Mouse (Mus musculus) forebrain, embryonic 16.5 days (tissue): ENCODE measurements at regions not wholly inside any gene's neighbourhood (a gene's known extent, or its start where the extent isn't known, plus 50 kb on each side); places are given as distances from the start of the nearest gene placed in this dataset.

ENCODE experiments used
- ATAC-seq: fragments of 200-750 bp; cut with Nextera tagmentation; 2 replicates; pipeline ENCODE4 v1.8.0; 2017; ENCODE audit warnings: mild to moderate bottlenecking, moderate library complexity
- H3K27ac ChIP-seq: fragments of 300-500 bp; sonication (generic); 2 replicates; pipeline ENCODE4 v1.5.1; 2014; ENCODE audit warnings: low read length, control low read depth
- H3K27me3 ChIP-seq: fragments of 300-500 bp; sonication (generic); replicated peaks from 2 replicates; pipeline ENCODE4 v1.6.1; 2014; ENCODE audit warnings: low read length; ENCODE audit not compliant: control insufficient read depth, insufficient read depth
- H3K36me3 ChIP-seq: fragments of 300-500 bp; sonication (generic); 2 replicates; pipeline ENCODE4 v1.6.1; 2014; ENCODE audit not compliant: control insufficient read depth, insufficient read depth
- H3K4me1 ChIP-seq: fragments of 300-500 bp; sonication (generic); replicated peaks from 2 replicates; pipeline ENCODE4 v1.6.1; 2014; ENCODE audit warnings: low read length; ENCODE audit not compliant: control insufficient read depth, insufficient read depth
- H3K4me2 ChIP-seq: fragments of 300-500 bp; sonication (generic); 2 replicates; pipeline ENCODE4 v1.6.1; 2014; ENCODE audit warnings: mild to moderate bottlenecking, low read length, control low read depth
- H3K4me3 ChIP-seq: fragments of 300-500 bp; sonication (generic); replicated peaks from 2 replicates; pipeline ENCODE4 v1.5.1; 2014; ENCODE audit warnings: mild to moderate bottlenecking, low read length, control low read depth
- H3K9ac ChIP-seq: fragments of 300-500 bp; sonication (generic); replicated peaks from 2 replicates; pipeline ENCODE4 v1.6.1; 2014; ENCODE audit warnings: low read depth, low read length, control low read depth
- H3K9me3 ChIP-seq: fragments of 300-500 bp; sonication (generic); 2 replicates; pipeline ENCODE4 v1.6.1; 2016; ENCODE audit warnings: low read length; ENCODE audit not compliant: control insufficient read depth
- WGBS: fragments of 180-500 bp; shearing (Covaris S2); extraction: QIAGEN DNeasy Blood & Tissue Kit; methylation state at CpG from one replicate; pipeline ENCODE4 v1.1.7; 2014; 5-methylcytosine and 5-hydroxymethylcytosine counted together

- Histone ChIP-seq H3K4me3 (no peak overlapping the region), H3K27me3 (no peaks in the 10 kb centered on the region), H3K9ac (no peak overlapping the region), H3K4me2 (no peak overlapping the region), H3K27ac (no peak overlapping the region), H3K36me3 (no peaks in the 10 kb centered on the region), H3K4me1 (no peaks in the 10 kb centered on the region), H3K9me3 (no peaks in the 10 kb centered on the region)
- ATAC-seq = no peak
- WGBS = 58% methylated on average over 1 of the region's 1 CpGs
Measured at GRCm38 (mm10) chr16:76914311-76914710, 99.2 kb upstream of the Usp25 start.

GRCm38 (mm10) chr16:76905205-76905996, 108.1 kb upstream of the Usp25 start:
- Histone ChIP-seq H3K36me3 (no peaks in the 10 kb centered on the region), H3K4me3 (no peak overlapping the region), H3K27me3 (no peaks in the 10 kb centered on the region), H3K9ac (no peak overlapping the region), H3K27ac (no peak overlapping the region), H3K4me2 (no peak overlapping the region), H3K4me1 (no peaks in the 10 kb centered on the region), H3K9me3 (no peaks in the 10 kb centered on the region)
- 90% methylated on average over 11 of the region's 11 CpGs for WGBS
- no peak for ATAC-seq

GRCm38 (mm10) chr16:76899083-76899482, 114.4 kb upstream of the Usp25 start:
- Histone ChIP-seq H3K27ac (no peak overlapping the region), H3K9me3 (no peaks in the 10 kb centered on the region), H3K9ac (no peak overlapping the region), H3K36me3 (no peaks in the 10 kb centered on the region), H3K4me1 (no peaks in the 10 kb centered on the region), H3K4me3 (no peak overlapping the region), H3K27me3 (no peaks in the 10 kb centered on the region), H3K4me2 (no peak overlapping the region)
- 15% methylated on average over 7 of the region's 7 CpGs for WGBS
- 0 out of 2 replicates have a peak, but pooled peaks have one; percentile 28 for ATAC-seq

- H3K4me3 ChIP-seq = no peak overlapping the region
- no peak overlapping the region for H3K27ac ChIP-seq
- H3K4me1 ChIP-seq = no peaks in the 10 kb centered on the region
- 10% methylated on average over 13 of the region's 13 CpGs for WGBS
- H3K9me3 ChIP-seq = no peaks in the 10 kb centered on the region
- 0 out of 2 replicates have a peak overlapping the region, but pooled peaks have one; percentile 12 for H3K4me2 ChIP-seq
- ATAC-seq = no peak
- H3K36me3 ChIP-seq = no peaks in the 10 kb centered on the region
- no peak overlapping the region for H3K9ac ChIP-seq
- no peaks in the 10 kb centered on the region for H3K27me3 ChIP-seq
Measured at GRCm38 (mm10) chr16:76896305-76896704, 117.2 kb upstream of the Usp25 start.

GRCm38 (mm10) chr16:76895781-76896180, 117.7 kb upstream of the Usp25 start:
- H3K9me3 ChIP-seq = no peaks in the 10 kb centered on the region
- H3K4me1 ChIP-seq = no peaks in the 10 kb centered on the region
- ATAC-seq = no peak
- H3K4me3 ChIP-seq = no peak overlapping the region
- 27% methylated on average over 5 of the region's 5 CpGs for WGBS
- no peak overlapping the region for H3K4me2 ChIP-seq
- H3K9ac ChIP-seq = no peak overlapping the region
- H3K27me3 ChIP-seq = no peaks in the 10 kb centered on the region
- H3K27ac ChIP-seq = no peak overlapping the region
- no peaks in the 10 kb centered on the region for H3K36me3 ChIP-seq

DNA sequence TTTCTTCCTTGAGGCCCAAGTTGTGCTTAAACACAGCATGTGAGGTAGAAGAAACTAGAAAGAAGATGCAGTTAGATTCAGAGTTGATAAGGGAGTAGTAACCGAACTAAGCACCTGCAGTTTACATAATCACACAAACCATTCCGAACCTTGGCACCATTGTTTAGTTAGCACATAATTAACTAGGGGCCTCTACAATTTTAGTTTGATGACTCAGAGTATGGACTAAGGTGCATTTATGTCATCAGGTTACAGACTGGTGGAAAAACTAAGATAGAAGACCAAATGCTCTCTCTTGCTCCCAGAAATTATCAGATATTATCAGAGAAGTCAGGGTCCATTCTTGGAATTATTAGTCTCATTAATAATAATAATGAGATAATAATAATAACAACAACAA, 134.9 kb upstream of the Usp25 start:
- 85% methylated on average over 2 of the region's 2 CpGs for WGBS
- no peak overlapping the region for H3K9ac ChIP-seq
- no peaks in the 10 kb centered on the region for H3K9me3 ChIP-seq
- H3K27ac ChIP-seq = no peak overlapping the region
- H3K27me3 ChIP-seq = no peaks in the 10 kb centered on the region
- H3K4me3 ChIP-seq = no peak overlapping the region
- no peaks in the 10 kb centered on the region for H3K4me1 ChIP-seq
- H3K4me2 ChIP-seq = no peak overlapping the region
- ATAC-seq = no peak
- H3K36me3 ChIP-seq = no peaks in the 10 kb centered on the region

GRCm38 (mm10) chr16:76875397-76876018, 138.0 kb upstream of the Usp25 start:
- 94% methylated on average over 3 of the region's 3 CpGs for WGBS
- Histone ChIP-seq H3K9me3 (no peaks in the 10 kb centered on the region), H3K27me3 (no peaks in the 10 kb centered on the region), H3K9ac (no peak overlapping the region), H3K27ac (no peak overlapping the region), H3K4me1 (no peaks in the 10 kb centered on the region), H3K4me3 (no peak overlapping the region), H3K4me2 (no peak overlapping the region), H3K36me3 (no peaks in the 10 kb centered on the region)
- ATAC-seq = no peak

DNA sequence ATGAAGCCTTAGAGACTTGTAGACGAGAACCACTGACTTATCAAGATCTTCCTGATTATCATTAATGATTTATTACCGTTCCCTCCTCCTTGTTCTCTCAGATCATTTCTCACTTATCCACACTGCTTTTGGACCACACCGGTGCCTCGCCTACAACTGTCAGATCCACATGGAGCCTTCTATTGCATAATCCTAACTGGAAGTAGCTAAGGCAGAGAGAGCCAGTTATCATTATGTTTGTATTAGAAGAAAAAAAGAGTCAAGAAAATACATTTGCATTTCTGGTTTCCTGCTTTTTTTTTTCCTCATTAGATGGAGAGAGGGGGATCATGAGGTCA, 147.1 kb upstream of the Usp25 start:
- H3K4me2 ChIP-seq = no peak overlapping the region
- no peaks in the 10 kb centered on the region for H3K36me3 ChIP-seq
- no peak overlapping the region for H3K9ac ChIP-seq
- no peak overlapping the region for H3K27ac ChIP-seq
- WGBS = 48% methylated on average over 4 of the region's 4 CpGs
- no peaks in the 10 kb centered on the region for H3K9me3 ChIP-seq
- H3K4me3 ChIP-seq = no peak overlapping the region
- H3K27me3 ChIP-seq = no peaks in the 10 kb centered on the region
- peaks cover 6% of the 10 kb centered on the region; the same call in 1 of the 2 replicates for H3K4me1 ChIP-seq
- no peak; the same call in 1 of the 2 replicates for ATAC-seq

- H3K27me3 ChIP-seq = no peaks in the 10 kb centered on the region
- peak; percentile 89 for ATAC-seq
- H3K36me3 ChIP-seq = no peaks in the 10 kb centered on the region
- peaks cover 6% of the 10 kb centered on the region; the same call in 1 of the 2 replicates for H3K4me1 ChIP-seq
- H3K9me3 ChIP-seq = no peaks in the 10 kb centered on the region
- no peak overlapping the region for H3K9ac ChIP-seq
- WGBS = 28% methylated on average over 7 of the region's 12 CpGs
- H3K4me3 ChIP-seq = 0 out of 2 replicates have a peak overlapping the region, but pooled peaks have one; percentile 8
- H3K4me2 ChIP-seq = peak overlapping the region; percentile 43
- H3K27ac ChIP-seq = no peak overlapping the region
Measured at GRCm38 (mm10) chr16:76865731-76866464, 147.6 kb upstream of the Usp25 start.
